Mouse (Mus musculus) adrenal gland, postnatal 0 days (tissue): ENCODE data around the gene Frmd7. TPM values are rescaled to one million over a fixed set of nuclear protein-coding genes. Genes with fewer than 3 reads are reported as not detected.

Experiments
- polyA plus RNA-seq: library from polyadenylated mRNA; unstranded; fragments of >200 nt; fragmentation: Nextera tagmentation; extraction: Ambion mirVana; gene quantifications from 2 replicates; pipeline ENCODE4 v1.2.1, GENCODE M21; 2015

Frmd7 gene
- polyA plus RNA-seq = not detected in 2 replicates

DNA sequence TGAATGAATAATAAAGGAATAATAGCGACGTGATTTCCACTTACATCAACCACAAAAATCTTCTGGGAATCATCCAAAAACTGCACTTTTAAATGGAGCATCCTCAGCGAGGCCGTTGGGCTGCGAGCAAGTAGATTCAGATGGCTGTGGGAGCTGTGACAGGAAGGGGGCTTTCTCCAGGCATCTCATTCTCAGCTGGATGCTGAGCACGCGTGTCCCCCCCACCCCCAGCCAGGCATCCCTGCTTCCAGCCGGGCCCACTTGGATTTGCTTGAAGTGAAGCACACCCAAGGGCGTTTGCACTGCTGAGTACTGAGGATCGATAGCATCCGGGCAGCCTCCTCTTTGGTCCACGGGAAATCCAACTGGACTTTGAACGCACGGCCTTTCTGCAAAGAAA is at the start of gene Frmd7:
Gene Frmd7 (minus strand): TSS at position 101 of the 400 bp plus-strand sequence.

Other genes with a start within 250 kb of the Frmd7 start
- 2.0 and 3.1 TPM in 2 replicates for gene Stk26, start 101.7 kb downstream of the Frmd7 start, polyA plus RNA-seq
- gene Rap2c, start 75.3 kb upstream of the Frmd7 start, polyA plus RNA-seq = 9.2 and 10.2 TPM in 2 replicates